Mouse (Mus musculus): ENCODE results near the gene Hnrnph1.

Gene Hnrnph1

GRCm38 (mm10) chr11:50373621-50374020, 3.2 kb upstream of the Hnrnph1 start:
- DNase-seq, result no peak

GRCm38 (mm10) chr11:50374286-50375015, 2.3 kb upstream of the Hnrnph1 start:
- DNase-seq, result no peak

GRCm38 (mm10) chr11:50375421-50375820, 1.4 kb upstream of the Hnrnph1 start:
- DNase-seq, result no peak

DNA sequence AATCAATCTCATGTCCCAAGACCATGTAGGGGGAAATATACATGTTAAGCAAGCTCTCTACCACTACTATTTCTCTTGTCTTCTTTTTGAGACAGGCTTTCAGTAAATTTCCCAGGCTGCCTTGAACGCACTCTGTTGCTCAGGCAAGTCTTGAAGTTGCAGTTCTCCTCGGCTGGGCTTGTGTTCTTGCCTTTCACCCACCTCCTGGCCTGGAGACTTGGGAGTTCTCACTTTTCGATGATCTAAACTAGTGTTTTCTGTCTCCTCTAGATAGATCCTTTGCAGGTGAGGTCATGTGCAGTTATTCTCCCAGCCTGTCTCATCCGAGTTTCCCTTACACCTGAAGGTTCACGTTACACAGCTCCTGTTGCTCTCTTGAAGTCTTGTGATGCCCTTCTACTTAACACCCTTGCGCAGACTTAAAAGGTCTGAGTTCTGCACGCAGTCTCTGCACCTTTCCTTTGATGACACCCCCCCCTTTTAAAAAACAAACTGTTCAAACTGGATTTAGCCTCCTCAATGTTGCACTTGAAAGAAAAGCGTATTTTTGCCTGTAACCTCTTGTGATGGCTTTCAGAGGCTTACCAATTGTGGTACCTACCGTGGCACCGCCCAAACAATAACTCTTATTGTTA, 517 bp upstream of the Hnrnph1 start:
- DNase-seq, result no peak

DNA sequence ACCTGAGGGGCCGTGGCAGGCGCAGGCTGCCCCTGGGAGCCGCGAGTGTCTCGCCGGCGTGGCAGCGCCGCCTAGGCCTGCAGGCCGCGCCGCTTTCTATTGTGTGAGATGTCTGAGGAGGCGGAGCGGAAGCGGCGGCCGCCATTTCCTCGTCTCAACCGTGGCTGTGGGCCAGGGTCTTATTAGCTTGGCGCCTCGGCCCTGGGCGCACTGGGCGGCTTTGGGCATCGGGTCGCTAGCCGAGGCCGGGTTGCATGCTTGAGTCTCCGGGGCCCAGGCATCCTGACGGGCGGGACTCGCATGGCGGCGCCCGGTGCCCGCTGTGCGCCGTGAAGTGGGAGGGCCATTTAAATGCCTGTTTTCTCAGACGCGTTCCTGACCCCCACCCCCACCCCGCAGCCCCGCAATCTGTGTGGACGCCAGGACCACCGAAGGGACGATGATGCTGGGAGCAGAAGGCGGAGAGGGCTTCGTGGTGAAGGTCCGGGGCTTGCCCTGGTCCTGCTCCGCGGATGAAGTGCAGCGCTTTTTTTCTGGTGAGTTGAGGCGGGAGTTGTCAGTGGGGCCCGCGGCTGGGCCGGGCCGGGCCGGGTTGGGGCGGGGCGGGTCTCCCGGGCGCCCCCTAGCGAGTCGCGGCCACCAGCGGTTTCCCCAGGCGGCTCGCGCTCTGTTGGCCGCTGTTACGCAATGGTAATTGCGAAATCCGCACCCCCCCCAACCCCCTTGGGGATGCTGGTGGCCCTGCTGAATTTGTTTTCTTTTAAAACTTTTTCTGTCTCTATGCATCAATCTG, 1.3 kb downstream of the Hnrnph1 start:
- DNase-seq, result peak; percentile 92

DNA sequence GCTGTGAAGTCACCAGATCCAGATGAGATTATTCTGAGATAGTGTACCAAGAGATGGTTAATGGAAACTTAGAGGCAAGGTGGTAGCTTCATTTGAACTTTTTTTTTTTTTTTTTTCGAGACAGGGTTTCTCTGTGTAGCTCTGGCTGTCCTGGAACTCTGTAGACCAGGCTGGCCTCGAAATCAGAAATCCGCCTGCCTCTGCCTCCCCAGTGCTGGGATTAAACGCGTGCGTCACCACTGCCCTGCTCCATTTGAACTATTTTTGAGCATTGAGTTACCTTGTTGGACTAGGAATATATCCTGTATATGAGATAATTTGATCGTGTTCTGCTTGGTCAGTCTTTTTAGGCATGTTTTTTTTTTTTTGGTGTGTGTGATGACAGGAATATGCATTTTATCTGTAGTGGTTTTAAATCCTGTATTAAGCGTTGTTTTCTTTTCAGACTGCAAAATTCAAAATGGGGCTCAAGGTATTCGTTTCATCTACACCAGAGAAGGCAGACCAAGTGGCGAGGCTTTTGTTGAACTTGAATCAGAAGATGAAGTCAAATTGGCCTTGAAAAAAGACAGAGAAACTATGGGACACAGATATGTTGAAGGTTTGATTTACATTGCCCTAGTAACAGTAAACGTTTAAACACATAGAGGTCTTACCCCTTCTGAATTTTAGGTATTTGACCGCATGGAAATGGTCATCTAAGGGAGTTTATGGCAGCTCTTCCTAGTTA, 2.4 kb downstream of the Hnrnph1 start:
- no peak for DNase-seq

DNA sequence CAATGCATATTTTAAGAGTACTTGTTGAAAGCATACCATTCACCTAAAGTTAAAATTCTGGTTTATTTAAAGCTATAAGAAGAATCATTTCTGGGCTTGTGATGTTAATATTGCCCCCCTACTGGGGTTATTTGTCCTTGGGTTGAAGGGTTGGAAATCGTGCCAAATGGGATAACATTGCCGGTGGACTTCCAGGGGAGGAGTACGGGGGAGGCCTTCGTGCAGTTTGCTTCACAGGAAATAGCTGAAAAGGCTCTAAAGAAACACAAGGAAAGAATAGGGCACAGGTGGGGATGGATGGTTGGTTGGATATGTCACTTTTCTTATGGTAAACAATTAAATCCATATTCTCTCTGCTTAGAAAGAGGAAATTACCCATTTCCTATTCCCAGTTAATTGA, 4.5 kb downstream of the Hnrnph1 start:
- peak; percentile 37 to 42 for DNase-seq

GRCm38 (mm10) chr11:50387167-50387679, 10.4 kb downstream of the Hnrnph1 start:
- no peak for DNase-seq

DNA sequence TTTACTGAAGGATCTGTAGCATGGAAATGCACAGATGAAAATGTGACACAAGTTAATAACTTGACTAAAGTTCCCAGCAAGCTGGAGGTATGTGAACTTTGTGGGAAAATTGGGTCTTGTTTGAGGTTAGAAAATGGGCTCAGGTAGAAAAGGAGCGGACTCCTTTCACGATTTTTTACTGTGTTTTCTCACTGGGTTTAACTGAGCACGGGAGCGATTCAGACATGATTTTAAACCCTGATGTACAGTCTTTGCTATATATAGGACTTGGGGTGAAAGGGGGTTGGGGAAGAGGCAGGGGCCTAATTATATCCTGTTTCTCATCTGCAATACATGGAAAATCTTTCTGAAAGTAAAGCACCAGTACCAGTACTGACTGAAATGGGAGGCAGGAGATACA, 10.9 kb downstream of the Hnrnph1 start:
- no peak for DNase-seq

DNA sequence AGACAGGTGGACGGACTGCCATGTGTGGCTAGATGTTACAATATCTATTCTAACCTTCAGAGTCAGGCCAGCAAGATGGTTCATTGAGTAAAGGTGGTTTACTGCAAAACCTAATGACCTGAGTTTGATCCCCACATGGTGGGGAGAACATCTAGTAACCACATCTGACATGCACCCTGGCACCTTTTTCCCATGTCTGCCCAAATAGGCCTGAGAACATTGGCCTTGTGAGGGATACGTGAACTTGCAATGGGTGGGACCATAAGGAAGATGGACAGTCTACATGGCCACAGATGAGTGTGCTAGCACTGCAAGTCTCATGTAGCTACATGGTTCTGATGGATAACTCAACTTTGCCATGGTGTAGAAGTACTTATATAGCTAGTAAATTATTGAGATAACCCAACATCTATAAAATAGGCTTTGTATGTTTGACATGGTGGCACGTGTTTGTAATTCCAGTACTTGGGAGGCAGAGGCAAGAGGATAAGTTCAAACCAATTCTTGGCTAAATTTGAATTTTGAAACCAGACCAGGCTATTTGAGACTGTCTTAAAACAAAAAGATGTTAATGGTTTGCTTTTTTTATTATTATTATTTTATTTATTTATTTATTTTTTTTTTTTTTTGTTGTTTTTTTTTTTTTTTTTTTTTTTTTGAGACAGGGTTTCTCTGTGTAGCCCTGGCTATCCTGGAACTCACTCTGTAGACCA, 11.6 kb downstream of the Hnrnph1 start:
- no peak for DNase-seq

- no peak for DNase-seq
These were observed 12.2 kb downstream of the Hnrnph1 start for GRCm38 (mm10) chr11:50389011-50389410.

DNA sequence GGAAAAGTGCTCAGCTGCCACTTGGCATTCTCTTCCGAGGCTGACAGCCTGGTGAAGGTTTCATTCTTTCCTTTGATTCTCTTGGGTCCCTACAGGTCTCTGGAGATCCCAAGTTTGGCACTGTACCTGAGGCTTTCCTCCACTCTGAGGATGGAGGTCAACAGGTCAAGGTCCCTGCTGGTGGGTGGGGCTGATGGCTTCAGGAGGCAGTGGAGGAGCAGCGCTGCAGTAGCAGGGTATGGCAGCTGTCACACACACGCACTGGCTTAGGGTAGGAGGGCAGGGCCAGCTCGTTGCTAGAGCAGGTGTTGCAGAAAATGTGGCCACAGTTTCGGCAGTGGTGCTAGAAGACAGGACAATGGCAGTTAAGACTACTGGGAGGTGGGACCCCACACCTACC, 12.8 kb downstream of the Hnrnph1 start:
- DNase-seq, result peak in 1 of 2 experiments; percentile 32

GRCm38 (mm10) chr11:50391272-50391960, 14.6 kb downstream of the Hnrnph1 start:
- no peak for DNase-seq

DNA sequence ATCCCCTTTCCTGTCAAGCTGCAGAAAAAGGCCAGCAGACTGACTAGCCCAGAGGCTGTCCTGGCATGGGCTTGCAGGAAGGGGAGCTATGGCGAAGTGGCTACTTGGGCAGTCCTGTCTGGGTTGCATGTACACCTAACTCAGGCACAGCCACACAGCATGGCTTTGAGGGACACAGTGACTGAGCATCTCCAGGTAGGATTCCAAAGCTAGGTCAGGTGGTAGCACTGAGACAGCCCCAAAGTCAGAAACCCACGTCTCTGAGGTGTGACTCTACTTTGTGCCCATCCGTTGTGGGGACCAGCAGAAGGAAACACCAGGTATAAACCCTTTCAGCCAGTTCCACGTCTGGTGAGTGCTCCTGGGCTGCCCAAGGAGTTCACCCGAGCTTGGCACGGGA, 16.5 kb downstream of the Hnrnph1 start:
- DNase-seq, result no peak

- no peak for DNase-seq
These were observed 17.9 kb downstream of the Hnrnph1 start for GRCm38 (mm10) chr11:50394731-50395130.

- no peak for DNase-seq
These were observed 20.0 kb downstream of the Hnrnph1 start for GRCm38 (mm10) chr11:50396766-50397307.

DNA sequence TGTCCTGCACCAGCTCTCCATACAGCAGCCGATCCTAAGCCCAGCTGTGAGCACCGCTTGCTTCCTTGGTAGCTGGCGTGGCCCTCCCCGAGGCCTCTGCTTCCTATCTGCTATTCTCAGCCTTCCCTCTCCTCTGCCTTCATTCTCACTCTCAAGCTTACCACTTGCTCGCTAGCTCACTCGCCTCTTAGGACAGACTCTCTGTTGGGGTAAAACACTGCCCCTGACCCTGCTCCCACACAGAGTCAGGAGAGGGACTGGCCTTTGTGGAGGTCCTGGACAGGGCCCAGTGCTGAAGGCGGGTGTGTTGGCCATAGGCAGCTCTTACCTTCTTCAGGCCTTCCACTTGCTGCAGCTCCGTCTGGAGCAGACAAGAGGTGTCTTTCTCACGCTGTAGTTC, 20.5 kb downstream of the Hnrnph1 start:
- DNase-seq, result no peak

- no peak for DNase-seq
These were observed 22.0 kb downstream of the Hnrnph1 start for GRCm38 (mm10) chr11:50398803-50399202.

DNA sequence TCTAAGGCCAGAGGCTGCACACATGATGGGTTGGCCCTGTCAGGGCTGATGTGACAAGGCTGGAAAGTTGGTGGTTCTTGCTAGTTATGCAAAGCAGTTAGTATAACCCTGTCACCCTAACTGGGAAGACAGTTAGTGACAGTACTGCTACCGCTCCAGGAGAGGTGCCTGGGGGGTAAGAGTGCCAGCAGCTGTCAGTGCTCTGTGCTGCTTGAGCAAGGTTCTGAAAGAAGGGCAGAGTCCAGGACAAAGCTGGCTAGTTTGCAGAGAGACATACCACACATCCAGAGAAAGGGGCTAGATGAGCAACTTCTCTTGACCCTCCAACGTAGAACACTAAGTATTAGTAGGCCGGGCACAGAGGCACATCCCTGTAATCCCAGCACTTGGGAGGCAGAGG, 25.7 kb downstream of the Hnrnph1 start:
- DNase-seq, result no peak

- peak; percentile 81 to 83 for DNase-seq
These were observed 26.7 kb downstream of the Hnrnph1 start for GRCm38 (mm10) chr11:50403367-50404014.

- DNase-seq, result no peak
These were observed 30.4 kb downstream of the Hnrnph1 start for GRCm38 (mm10) chr11:50407235-50407634.

Data from cerebellum, postnatal 10 days (tissue).